Comparison of ENCODE assay signal across 8 mouse cellular contexts in genomic region chr8:126584844-126585231, GRCm38 (mm10). TPM values are rescaled to one million over a fixed set of nuclear protein-coding genes. Genes with fewer than 3 reads are reported as not detected.
DNase-seq lines count a peak whose midpoint lies in the region; ATAC-seq and TF ChIP-seq lines count a peak whose summit lies in the region.

No protein-coding gene starts in this region.

- ATAC-seq in heart, embryonic 12.5 days (ENCODE audit: insufficient number of reproducible peaks, low FRiP score) = no peak; the same call in 1 of the 2 replicates
- no peak for ATAC-seq in liver, postnatal 0 days
- ATAC-seq in activated CD4-positive, CD25-positive, alpha-beta regulatory T cell, adult 4 months = no peak

- no peak; a peak in 1 of 4 replicates for TF ChIP-seq POLR2A in MEL (IDR thresholded peaks at IDR 0.05; ENCODE audit: control insufficient read depth in 1 of 2, insufficient read depth in 1 of 2, low read depth in 1 of 2, low read length in 2 of 2, poor library complexity in 1 of 2)

- H3K9me3 ChIP-seq in heart, embryonic 12.5 days (replicated peaks) = no peaks in the 10 kb centered on the region; the same call in 1 of the 2 replicates
- no peaks in the 10 kb centered on the region for H3K9me3 ChIP-seq in MEL (replicated peaks; ENCODE audit: insufficient read depth, low read length)
- 0 out of 2 replicates have a peak, but pooled peaks cover 5% of the 10 kb centered on the region for H3K9me3 ChIP-seq in hindbrain, embryonic 10.5 days
- H3K9me3 ChIP-seq in liver, postnatal 0 days (ENCODE audit: low read length) = no peaks in the 10 kb centered on the region

- no peak for DNase-seq in heart, adult 18-20 months
- DNase-seq in MEL (ENCODE audit: low read depth, low spot score) = no peak
- no peak for DNase-seq in hindbrain, embryonic 10.5 days (ENCODE audit: low spot score)
- DNase-seq in liver, postnatal 0 days = no peak
- no peak for DNase-seq in B cell, adult 2 months
- DNase-seq in yolk sac, embryonic 10.5 days (ENCODE audit: low spot score) = no peak

- TF ChIP-seq CTCF in MEL (IDR thresholded peaks at IDR 0.05 in 2 of 3, conservative IDR thresholded peaks at IDR 0.05 in 1 of 3; ENCODE audit: control insufficient read depth in 1 of 3, insufficient read depth in 1 of 3, low read depth in 2 of 3, low read length in 3 of 3, poor library complexity in 1 of 3, severe bottlenecking in 1 of 3) = no peak
- no peak for TF ChIP-seq CTCF in liver, postnatal 0 days (IDR thresholded peaks at IDR 0.05; ENCODE audit: low read depth)

- H3K27me3 ChIP-seq in heart, embryonic 12.5 days (replicated peaks) = no peaks in the 10 kb centered on the region
- no peaks in the 10 kb centered on the region for H3K27me3 ChIP-seq in MEL (ENCODE audit: control insufficient read depth in 1 of 2, insufficient read depth in 2 of 2, low read length in 2 of 2)
- H3K27me3 ChIP-seq in hindbrain, embryonic 10.5 days (ENCODE audit: insufficient read depth, poor library complexity, severe bottlenecking) = no peaks in the 10 kb centered on the region
- no peaks in the 10 kb centered on the region for H3K27me3 ChIP-seq in liver, postnatal 0 days (ENCODE audit: insufficient read depth, low read length)

- TF ChIP-seq RAD21 in MEL (IDR thresholded peaks at IDR 0.05; ENCODE audit: low read depth, low read length) = no peak

- H3K27ac ChIP-seq in heart, embryonic 12.5 days (ENCODE audit: poor library complexity, severe bottlenecking) = peak overlapping the region; percentile 100
- H3K27ac ChIP-seq in MEL (ENCODE audit: control insufficient read depth, low read depth, low read length) = peak overlapping the region; percentile 98
- peak overlapping the region; percentile 93 for H3K27ac ChIP-seq in hindbrain, embryonic 10.5 days
- H3K27ac ChIP-seq in liver, postnatal 0 days (ENCODE audit: low read depth) = peak overlapping the region; percentile 95

- peaks cover 48% of the 10 kb centered on the region for H3K4me1 ChIP-seq in heart, embryonic 12.5 days (replicated peaks)
- peaks cover 9 to 27% of the 10 kb centered on the region in 2 experiments; a peak in 3 of 4 replicates for H3K4me1 ChIP-seq in MEL (ENCODE audit: control insufficient read depth in 1 of 2, insufficient read depth in 2 of 2, low read length in 2 of 2)
- H3K4me1 ChIP-seq in hindbrain, embryonic 10.5 days (replicated peaks) = peaks cover 70% of the 10 kb centered on the region
- H3K4me1 ChIP-seq in liver, postnatal 0 days (ENCODE audit: insufficient read depth) = peaks cover 49% of the 10 kb centered on the region

- H3K4me3 ChIP-seq in heart, embryonic 12.5 days = peak overlapping the region; percentile 52
- peak overlapping the region; percentile 11 to 13; a peak in 2 of 4 replicates for H3K4me3 ChIP-seq in MEL (ENCODE audit: control insufficient read depth in 1 of 2, insufficient read depth in 1 of 2, low read depth in 2 of 2, low read length in 2 of 2)
- H3K4me3 ChIP-seq in hindbrain, embryonic 10.5 days = peak overlapping the region; percentile 64
- H3K4me3 ChIP-seq in liver, postnatal 0 days (ENCODE audit: low read depth, low read length) = peak overlapping the region; percentile 54

- TF ChIP-seq EP300 in MEL (IDR thresholded peaks at IDR 0.05; ENCODE audit: low read depth in 1 of 2, low read length in 2 of 2) = no peak
- no peak for TF ChIP-seq EP300 in liver, postnatal 0 days (IDR thresholded peaks at IDR 0.05; ENCODE audit: low read depth)

- 46% methylated on average over 5 of the region's 5 CpGs for WGBS in heart, embryonic 12.5 days
- 33% methylated on average over 5 of the region's 5 CpGs for WGBS in hindbrain, embryonic 10.5 days
- WGBS in liver, postnatal 0 days (ENCODE audit: insufficient replicate concordance) = 37% methylated on average over 5 of the region's 5 CpGs

- H3K4me2 ChIP-seq in heart, embryonic 12.5 days = peak overlapping the region; percentile 96
- H3K4me2 ChIP-seq in liver, postnatal 0 days (ENCODE audit: low read depth, low read length) = peak overlapping the region; percentile 90

- H3K36me3 ChIP-seq in heart, embryonic 12.5 days = peaks cover 28% of the 10 kb centered on the region
- H3K36me3 ChIP-seq in MEL (ENCODE audit: control insufficient read depth in 1 of 2, insufficient read depth in 2 of 2, low read length in 2 of 2) = peaks cover 9 to 36% of the 10 kb centered on the region in 2 experiments
- H3K36me3 ChIP-seq in hindbrain, embryonic 10.5 days = peaks cover 19% of the 10 kb centered on the region
- H3K36me3 ChIP-seq in liver, postnatal 0 days (replicated peaks; ENCODE audit: insufficient read depth, low read length) = peaks cover 18% of the 10 kb centered on the region

- H3K9ac ChIP-seq in heart, embryonic 12.5 days = peak overlapping the region; percentile 87
- peak overlapping the region; percentile 56 for H3K9ac ChIP-seq in MEL (ENCODE audit: control insufficient read depth, low read depth, low read length, poor library complexity, severe bottlenecking)
- H3K9ac ChIP-seq in liver, postnatal 0 days (replicated peaks) = peak overlapping the region; percentile 80

- H3K79me2 ChIP-seq in MEL (ENCODE audit: control insufficient read depth, insufficient read depth, low read length, poor library complexity) = peaks cover 40% of the 10 kb centered on the region

TF ChIP-seq in MEL, 35 proteins besides CTCF, POLR2A, EP300 and RAD21:
- TF ChIP-seq USF1 (IDR thresholded peaks at IDR 0.05; ENCODE audit: low read depth, low read length) (no peak), NELFE (IDR thresholded peaks at IDR 0.05; ENCODE audit: low read depth, low read length) (peak; percentile 33), TAL1 (IDR thresholded peaks at IDR 0.05; ENCODE audit: low read length) (no peak), TCF12 (IDR thresholded peaks at IDR 0.05; ENCODE audit: low read depth, low read length) (peak; percentile 3; the same call in 1 of the 2 replicates), ZKSCAN1 (IDR thresholded peaks at IDR 0.05; ENCODE audit: low read depth, low read length) (no peak), POLR2AphosphoS2 (IDR thresholded peaks at IDR 0.05; ENCODE audit: low read length) (no peak), ZC3H11A (IDR thresholded peaks at IDR 0.05; ENCODE audit: low read depth, low read length) (no peak), MYB (IDR thresholded peaks at IDR 0.05; ENCODE audit: low read depth, low read length) (peak; percentile 39; the same call in 1 of the 2 replicates), SIN3A (IDR thresholded peaks at IDR 0.05; ENCODE audit: low read length) (peak; percentile 24), ZMIZ1 (IDR thresholded peaks at IDR 0.05; ENCODE audit: low read depth, low read length) (0 out of 2 replicates have a peak, but pooled peaks have one; percentile 46)

RNA-seq across cellular contexts. Expression of gene Irf2bp2, which starts 8.9 kb away (rescaled TPM):
- polyA plus RNA-seq in heart, embryonic 12.5 days (2016; fragmentation: Nextera tagmentation; extraction: Ambion mirVana) = 8.9 and 9.7 TPM in 2 replicates
- total RNA-seq in heart, adult 18-20 months (2021) = 100 to 1,000 TPM; 101 to 128 TPM
- total RNA-seq in MEL (2012; rRNA removed) = 30.4 and 37.2 TPM in 2 replicates
- 10 to 100 TPM in 1 of 2 experiments, not detected in 1; 17.1 TPM for polyA plus RNA-seq in MEL (2012; ENCODE audit: insufficient read depth in 1 of 2, insufficient read length in 2 of 2, low read depth in 1 of 2, low replicate concordance in 2 of 2, missing spikeins in 1 of 2)
- polyA plus RNA-seq in hindbrain, embryonic 10.5 days (2016; fragmentation: Nextera tagmentation; extraction: Ambion mirVana) = 3.3 and 4.3 TPM in 2 replicates
- 5.0 and 6.2 TPM in 2 replicates for polyA plus RNA-seq in liver, postnatal 0 days (2015; fragmentation: Nextera tagmentation; extraction: Ambion mirVana)
- 10 to 100 TPM; 17.8 to 22.2 TPM for polyA plus RNA-seq in activated CD4-positive, CD25-positive, alpha-beta regulatory T cell, adult 4 months (2017; shearing (Covaris generic))

Comparison
In these comparisons a context has a peak if more than half of its experiments do, and no peak if none do; other contexts are left out.
1. H3K4me3 ChIP-seq: peak in every context shown above with its lines; median percentile 64 in hindbrain, embryonic 10.5 days; 54 in liver, postnatal 0 days; 52 in heart, embryonic 12.5 days; 12 in MEL.